Mouse (Mus musculus) thymus, postnatal 4 days (tissue): Measurements from ENCODE around the gene Ptprn2.
A peak's percentile ranks its signal among the peaks of the same experiment; 100 is the strongest.

Experiments used
- DNase-seq: peaks from one replicate; pipeline ENCODE4 v3.0.0; 2021

Ptprn2 gene

GRCm38 (mm10) chr12:116908668-116909067, 423.1 kb downstream of the Ptprn2 start:
- no peak for DNase-seq

GRCm38 (mm10) chr12:116916776-116917175, 431.3 kb downstream of the Ptprn2 start:
- DNase-seq: no peak

GRCm38 (mm10) chr12:116919185-116919584, 433.7 kb downstream of the Ptprn2 start:
- DNase-seq: no peak

- DNase-seq: no peak
Measured at GRCm38 (mm10) chr12:116919691-116920526, 434.4 kb downstream of the Ptprn2 start.

GRCm38 (mm10) chr12:116927115-116927514, 441.6 kb downstream of the Ptprn2 start:
- no peak for DNase-seq

GRCm38 (mm10) chr12:116927516-116927915, 442.0 kb downstream of the Ptprn2 start:
- no peak for DNase-seq

GRCm38 (mm10) chr12:116938158-116938854, 452.8 kb downstream of the Ptprn2 start:
- no peak for DNase-seq

GRCm38 (mm10) chr12:116943883-116944282, 458.4 kb downstream of the Ptprn2 start:
- DNase-seq: no peak

GRCm38 (mm10) chr12:116948151-116948928, 462.8 kb downstream of the Ptprn2 start:
- no peak for DNase-seq

GRCm38 (mm10) chr12:116949726-116950125, 464.2 kb downstream of the Ptprn2 start:
- no peak for DNase-seq

- no peak for DNase-seq
Measured at GRCm38 (mm10) chr12:116952452-116953205, 467.1 kb downstream of the Ptprn2 start.

GRCm38 (mm10) chr12:116959164-116959563, 473.6 kb downstream of the Ptprn2 start:
- no peak for DNase-seq

GRCm38 (mm10) chr12:116963906-116964305, 478.4 kb downstream of the Ptprn2 start:
- no peak for DNase-seq

GRCm38 (mm10) chr12:116968215-116968939, 482.9 kb downstream of the Ptprn2 start:
- DNase-seq: no peak

GRCm38 (mm10) chr12:116975547-116975946, 490.0 kb downstream of the Ptprn2 start:
- DNase-seq: no peak

- no peak for DNase-seq
Measured at GRCm38 (mm10) chr12:116976981-116977380, 491.5 kb downstream of the Ptprn2 start.

- peak; percentile 22 for DNase-seq
Measured at GRCm38 (mm10) chr12:116978201-116978600, 492.7 kb downstream of the Ptprn2 start.

GRCm38 (mm10) chr12:116981315-116981714, 495.8 kb downstream of the Ptprn2 start:
- DNase-seq: no peak

- no peak for DNase-seq
Measured at GRCm38 (mm10) chr12:116989144-116989543, 503.6 kb downstream of the Ptprn2 start.

GRCm38 (mm10) chr12:117001546-117002148, 516.1 kb downstream of the Ptprn2 start:
- no peak for DNase-seq
